Mouse (Mus musculus): ENCODE data around the gene Vmn2r83.

The Vmn2r83 gene

GRCm38 (mm10) chr10:79537271-79537670 lies 68.7 kb downstream of the Vmn2r83 start:
- no peak for DNase-seq (ENCODE audit: extremely low read depth, low read depth, low spot score)

DNA sequence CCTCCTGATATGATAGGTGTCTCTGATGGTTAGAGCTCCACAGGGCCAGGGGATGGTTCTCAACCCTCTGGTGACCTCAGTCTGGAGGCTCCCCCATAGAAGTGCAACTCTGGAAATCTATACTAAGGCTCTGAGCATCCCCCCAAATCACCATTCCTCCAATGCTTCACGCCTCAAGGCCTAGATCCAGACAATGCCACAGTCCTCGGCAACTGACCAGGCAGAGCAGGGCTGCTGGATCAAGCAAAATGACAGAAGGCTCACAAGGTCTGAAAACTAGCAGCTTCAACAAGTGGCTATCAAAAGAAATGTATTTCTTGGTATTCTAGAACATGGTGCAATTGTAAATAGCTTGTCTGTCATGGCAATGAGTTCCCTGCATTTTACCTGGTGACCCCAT lies 69.2 kb downstream of the Vmn2r83 start:
- no peak for DNase-seq (ENCODE audit: extremely low read depth, low read depth, low spot score)

- no peak for DNase-seq (ENCODE audit: extremely low read depth, low read depth, low spot score)
Measured at GRCm38 (mm10) chr10:79538323-79538722, 69.8 kb downstream of the Vmn2r83 start.

GRCm38 (mm10) chr10:79538873-79539272 lies 70.3 kb downstream of the Vmn2r83 start:
- DNase-seq (ENCODE audit: extremely low read depth, low read depth, low spot score), result no peak

DNA sequence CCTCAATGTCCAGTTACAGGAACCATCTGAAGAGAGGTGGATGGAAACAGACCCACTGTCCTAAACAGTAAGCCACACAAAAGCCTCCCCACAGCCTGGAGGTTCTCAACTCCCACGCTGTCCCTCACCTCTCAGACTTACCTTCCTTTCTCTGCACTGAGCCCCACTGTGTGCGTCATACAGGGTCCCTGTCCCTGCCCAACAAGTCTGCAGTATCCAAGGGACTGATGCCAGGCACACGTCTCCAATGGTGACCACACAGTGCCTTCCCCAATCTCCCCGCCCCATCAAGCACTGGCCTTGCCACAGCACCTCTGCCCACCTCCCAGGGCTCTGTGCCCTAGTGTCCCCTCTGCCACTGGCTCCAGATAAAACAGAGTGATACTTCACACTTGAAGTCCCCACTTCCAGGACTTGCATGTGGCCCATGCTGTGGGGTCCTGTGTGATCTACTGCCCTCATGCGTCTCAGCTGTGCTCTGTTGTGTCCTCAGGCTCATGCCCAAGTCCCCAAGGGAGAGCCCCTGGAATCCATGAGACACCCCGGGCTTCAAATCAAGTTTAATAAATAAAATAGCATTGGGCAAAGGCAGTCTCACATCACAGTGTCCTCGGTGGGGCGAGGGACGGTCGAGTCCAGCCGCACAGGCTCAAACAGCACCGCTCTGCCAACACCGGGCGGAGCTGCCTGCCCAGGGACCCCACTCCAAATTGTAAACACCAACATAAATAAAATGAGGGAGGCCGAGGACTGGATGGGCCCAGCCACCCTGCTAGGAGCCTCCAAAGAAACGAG lies 71.4 kb downstream of the Vmn2r83 start:
- no peak for DNase-seq (ENCODE audit: extremely low read depth, low read depth, low spot score)

DNA sequence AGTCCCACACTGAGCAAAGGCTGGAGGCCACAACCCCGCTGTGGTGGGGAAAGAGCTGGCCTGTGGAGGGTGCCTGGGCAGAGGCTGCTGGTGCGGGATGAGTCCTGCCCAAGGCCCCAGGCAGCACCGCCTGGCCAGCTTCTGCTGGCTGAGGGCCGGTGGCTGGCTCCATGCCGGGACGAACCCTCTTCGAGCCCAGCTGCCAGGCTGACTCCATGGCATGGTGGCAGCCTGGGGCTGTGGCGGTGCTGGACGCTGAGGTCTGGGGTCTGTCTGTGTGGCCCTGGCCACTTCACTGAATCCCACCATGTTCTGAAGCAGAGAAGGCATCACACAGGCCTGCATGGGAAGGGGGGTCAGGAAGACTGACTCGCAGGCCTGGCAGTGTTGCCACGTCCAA lies 72.2 kb downstream of the Vmn2r83 start:
- no peak for DNase-seq (ENCODE audit: extremely low read depth, low read depth, low spot score)

- no peak for DNase-seq (ENCODE audit: extremely low read depth, low read depth, low spot score)
Measured at GRCm38 (mm10) chr10:79541522-79541921, 73.0 kb downstream of the Vmn2r83 start.

DNA sequence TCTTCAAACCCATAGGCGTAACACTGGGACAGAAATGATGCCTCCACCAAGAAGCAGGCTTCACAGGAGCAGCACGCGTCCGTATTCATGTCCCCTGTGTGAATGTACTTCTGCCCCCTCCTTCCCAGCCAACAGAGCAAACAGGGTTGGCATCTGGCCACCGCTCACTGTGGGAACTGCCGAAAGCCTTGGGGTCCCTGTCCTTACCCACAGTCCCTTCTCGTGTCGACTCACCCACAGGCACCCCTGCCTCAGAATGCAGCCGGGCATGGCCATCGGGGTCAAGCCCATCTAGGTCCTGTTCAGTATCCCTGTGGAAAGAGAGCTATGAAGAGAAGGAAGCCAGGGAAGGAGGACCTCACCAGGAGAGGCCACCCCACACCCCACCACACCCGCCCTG lies 73.6 kb downstream of the Vmn2r83 start:
- no peak for DNase-seq (ENCODE audit: extremely low read depth, low read depth, low spot score)

All from fat pad, adult 2 months (tissue).